Comparison of ENCODE assay signal across 21 mouse cellular contexts in the genomic region with DNA sequence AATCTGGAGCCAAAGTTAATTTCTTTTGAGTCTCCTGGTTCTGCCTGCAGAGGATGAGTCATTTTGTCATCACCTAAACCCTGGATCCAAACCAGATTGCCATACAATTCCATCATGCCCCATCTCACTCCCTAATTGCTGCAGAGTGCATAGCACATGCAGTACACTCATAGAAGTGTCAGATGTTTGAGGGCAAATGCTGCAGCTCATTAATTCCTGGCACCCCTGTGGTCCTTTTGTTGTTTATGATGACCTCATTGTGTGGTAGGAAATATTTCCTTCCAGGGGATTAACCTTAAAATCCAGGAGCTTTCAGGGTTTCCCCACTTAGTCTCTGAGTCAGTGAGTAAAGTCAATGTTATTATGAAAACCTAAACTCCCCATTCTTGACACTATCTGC.
A peak's percentile ranks its signal among the peaks of the same experiment; 100 is the strongest.
DNase-seq lines count a peak whose midpoint lies in the region; ATAC-seq and TF ChIP-seq lines count a peak whose summit lies in the region.
"Had no signal": no experiment of that assay in that cellular context is flagged by ENCODE, and none has a peak within 500 bp of the region (broad histone marks: within the 10 kb centered on the region; RNA-seq: fewer than 3 reads in every experiment).

No protein-coding gene starts in this region.

- H3K4me3 ChIP-seq in forebrain, embryonic 12.5 days (replicated peaks): no peak overlapping the region
- no peak overlapping the region for H3K4me3 ChIP-seq in forebrain, postnatal 0 days (ENCODE audit: low read depth, low read length)
- no peak overlapping the region for H3K4me3 ChIP-seq in midbrain, embryonic 11.5 days (ENCODE audit: low read depth, low read length)
- H3K4me3 ChIP-seq in midbrain, embryonic 15.5 days: no peak overlapping the region
- H3K4me3 ChIP-seq: embryonic facial prominence, embryonic 15.5 days; heart, embryonic 10.5 days; hindbrain, embryonic 10.5 days; kidney, embryonic 15.5 days; midbrain, embryonic 12.5 days had no signal

- no peaks in the 10 kb centered on the region for H3K27me3 ChIP-seq in forebrain, embryonic 12.5 days
- no peaks in the 10 kb centered on the region for H3K27me3 ChIP-seq in forebrain, postnatal 0 days (ENCODE audit: insufficient read depth, low read length)
- no peaks in the 10 kb centered on the region for H3K27me3 ChIP-seq in midbrain, embryonic 11.5 days (ENCODE audit: control insufficient read depth, insufficient read depth, low read length)
- H3K27me3 ChIP-seq in midbrain, embryonic 15.5 days (replicated peaks): no peaks in the 10 kb centered on the region
- H3K27me3 ChIP-seq: embryonic facial prominence, embryonic 15.5 days; kidney, embryonic 15.5 days; midbrain, embryonic 12.5 days had no signal

- no peak overlapping the region for H3K4me2 ChIP-seq in forebrain, embryonic 12.5 days
- no peak overlapping the region for H3K4me2 ChIP-seq in forebrain, postnatal 0 days (ENCODE audit: low read depth)
- no peak overlapping the region for H3K4me2 ChIP-seq in midbrain, embryonic 11.5 days
- H3K4me2 ChIP-seq in midbrain, embryonic 15.5 days: no peak overlapping the region
- H3K4me2 ChIP-seq: embryonic facial prominence, embryonic 15.5 days; kidney, embryonic 15.5 days; midbrain, embryonic 12.5 days had no signal

- ATAC-seq in forebrain, embryonic 12.5 days (ENCODE audit: low FRiP score): peak; percentile 64; the same call in 1 of the 2 replicates
- no peak for ATAC-seq in forebrain, postnatal 0 days
- 0 out of 2 replicates have a peak, but pooled peaks have one; percentile 27 for ATAC-seq in midbrain, embryonic 11.5 days (ENCODE audit: low FRiP score)
- no peak for ATAC-seq in midbrain, embryonic 15.5 days (replicated peaks)
- ATAC-seq: lung, postnatal 0 days had no signal

- H3K4me1 ChIP-seq in forebrain, embryonic 12.5 days: peaks cover 10% of the 10 kb centered on the region; the same call in 1 of the 2 replicates
- no peaks in the 10 kb centered on the region for H3K4me1 ChIP-seq in forebrain, postnatal 0 days (ENCODE audit: insufficient read depth)
- H3K4me1 ChIP-seq in midbrain, embryonic 11.5 days (ENCODE audit: control insufficient read depth, insufficient read depth, low read length): no peaks in the 10 kb centered on the region
- H3K4me1 ChIP-seq in midbrain, embryonic 15.5 days: peaks cover 10% of the 10 kb centered on the region
- H3K4me1 ChIP-seq: embryonic facial prominence, embryonic 15.5 days; heart, embryonic 10.5 days; kidney, embryonic 15.5 days had no signal

- DNase-seq in cerebellum, adult 11-12 months: peak; percentile 40
- no peak for DNase-seq in cerebellum, postnatal 10 days
- no peak for DNase-seq in forebrain, postnatal 0 days
- no peak for DNase-seq in midbrain, embryonic 11.5 days (ENCODE audit: low spot score, missing footprints)
- DNase-seq in urinary bladder, postnatal 36 days (ENCODE audit: low spot score in 2 of 2): no peak
- no peak for DNase-seq in heart, postnatal 36 days
- DNase-seq: adrenal gland, postnatal 36 days; embryo, embryonic 11 days; gastrocnemius, postnatal 10 days; kidney, adult 11 months; kidney, postnatal 4 days; layer of hippocampus, adult 9-11 months had no signal

- no peaks in the 10 kb centered on the region for H3K9me3 ChIP-seq in forebrain, embryonic 12.5 days
- H3K9me3 ChIP-seq in forebrain, postnatal 0 days (ENCODE audit: low read length): no peaks in the 10 kb centered on the region
- H3K9me3 ChIP-seq in midbrain, embryonic 11.5 days (ENCODE audit: control insufficient read depth, low read length): no peaks in the 10 kb centered on the region
- H3K9me3 ChIP-seq in midbrain, embryonic 15.5 days: no peaks in the 10 kb centered on the region
- H3K9me3 ChIP-seq: embryonic facial prominence, embryonic 15.5 days; heart, embryonic 10.5 days; hindbrain, embryonic 10.5 days; kidney, embryonic 15.5 days; midbrain, embryonic 12.5 days had no signal

- no peak overlapping the region for H3K9ac ChIP-seq in forebrain, embryonic 12.5 days
- H3K9ac ChIP-seq in forebrain, postnatal 0 days: no peak overlapping the region
- no peak overlapping the region for H3K9ac ChIP-seq in midbrain, embryonic 11.5 days (ENCODE audit: low read length)
- no peak overlapping the region for H3K9ac ChIP-seq in midbrain, embryonic 15.5 days
- H3K9ac ChIP-seq: embryonic facial prominence, embryonic 15.5 days; kidney, embryonic 15.5 days; midbrain, embryonic 12.5 days had no signal

- intact Hi-C loops in heart, postnatal 36 days (cut with DNase I): no loop called here

- no peak for TF ChIP-seq CTCF in forebrain, postnatal 0 days (IDR thresholded peaks at IDR 0.05; ENCODE audit: low read depth)

- H3K27ac ChIP-seq in forebrain, embryonic 12.5 days: no peak overlapping the region
- H3K27ac ChIP-seq in forebrain, postnatal 0 days (ENCODE audit: low read depth, low read length): no peak overlapping the region
- H3K27ac ChIP-seq in midbrain, embryonic 11.5 days (ENCODE audit: low read depth, low read length): no peak overlapping the region
- no peak overlapping the region for H3K27ac ChIP-seq in midbrain, embryonic 15.5 days
- H3K27ac ChIP-seq: embryonic facial prominence, embryonic 15.5 days; heart, embryonic 10.5 days; hindbrain, embryonic 10.5 days; kidney, embryonic 15.5 days; macrophage; midbrain, embryonic 12.5 days had no signal

- no peaks in the 10 kb centered on the region for H3K36me3 ChIP-seq in forebrain, embryonic 12.5 days (replicated peaks)
- no peaks in the 10 kb centered on the region for H3K36me3 ChIP-seq in forebrain, postnatal 0 days (ENCODE audit: insufficient read depth)
- no peaks in the 10 kb centered on the region for H3K36me3 ChIP-seq in midbrain, embryonic 11.5 days (ENCODE audit: control insufficient read depth, insufficient read depth, low read length)
- H3K36me3 ChIP-seq in midbrain, embryonic 15.5 days (replicated peaks): no peaks in the 10 kb centered on the region
- H3K36me3 ChIP-seq: embryonic facial prominence, embryonic 15.5 days; heart, embryonic 10.5 days; hindbrain, embryonic 10.5 days; kidney, embryonic 15.5 days; midbrain, embryonic 12.5 days had no signal

Comparison
In these comparisons a context has a peak if more than half of its experiments do, and no peak if none do; other contexts are left out.
1. ATAC-seq: peak in forebrain, embryonic 12.5 days (single experiment) and midbrain, embryonic 11.5 days (single experiment); none in forebrain, postnatal 0 days (single experiment) and midbrain, embryonic 15.5 days (single experiment).